Mouse (Mus musculus) embryonic fibroblast, embryonic 13.5 days (primary cell): ENCODE data around the gene Flvcr1.

Experiments used
- CTCF ChIP-seq: IDR thresholded peaks from 2 replicates; pipeline ENCODE4 v1.5.1; 2011; ENCODE audit warnings: mild to moderate bottlenecking, control low read depth, low read length, moderate library complexity, borderline replicate concordance; ENCODE audit not compliant: insufficient read depth
- POLR2A ChIP-seq: IDR thresholded peaks from 2 replicates; pipeline ENCODE4 v1.6.1; 2011; ENCODE audit warnings: low read depth, mild to moderate bottlenecking, control low read depth, low read length, moderate library complexity

DNA sequence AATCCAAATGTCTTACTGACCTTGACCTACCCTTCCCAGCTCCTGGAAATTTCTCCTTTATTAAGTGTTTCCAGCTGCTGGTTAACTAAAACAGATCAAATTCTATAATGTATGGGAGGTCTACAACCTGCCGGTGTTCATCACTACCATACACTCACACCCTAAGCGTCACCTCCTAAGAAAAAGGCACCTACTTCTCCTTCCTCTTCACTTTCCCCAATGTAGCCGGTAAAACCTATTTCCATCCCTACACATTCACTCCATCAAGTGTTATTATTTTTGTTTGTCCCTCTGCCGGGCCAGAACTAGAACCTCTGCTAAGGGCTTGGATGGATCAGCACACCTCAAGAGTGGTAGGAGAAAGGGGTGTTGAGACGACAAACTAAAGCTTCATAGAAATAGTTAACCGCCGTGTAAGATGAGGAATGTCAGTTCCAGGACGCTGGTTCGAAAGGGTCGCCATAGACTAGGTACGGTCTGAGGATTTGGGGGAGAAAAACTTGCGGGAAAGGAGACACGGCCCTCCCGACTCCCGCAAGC lies 36.4 kb upstream of the Flvcr1 start:
- TF ChIP-seq POLR2A (no peak), CTCF (no peak)
